Mouse (Mus musculus): ENCODE data around the gene Camp. TPM values are rescaled to one million over a fixed set of nuclear protein-coding genes. Genes with fewer than 3 reads are reported as not detected.

The Camp gene
- total and polyA plus RNA-seq, 3 experiments = 0.13 TPM; not detected in 2

GRCm38 (mm10) chr9:109850099-109850498, 682 bp upstream of the Camp start:
- Histone ChIP-seq H3K4me3 (ENCODE audit: control insufficient read depth in 1 of 2, insufficient read depth in 1 of 2, low read depth in 2 of 2, low read length in 2 of 2) (no peak overlapping the region), H3K79me2 (ENCODE audit: control insufficient read depth, insufficient read depth, low read length, poor library complexity) (no peaks in the 10 kb centered on the region), H3K4me1 (ENCODE audit: control insufficient read depth in 1 of 2, insufficient read depth in 2 of 2, low read length in 2 of 2) (no peaks in the 10 kb centered on the region), H3K9ac (ENCODE audit: control insufficient read depth, low read depth, low read length, poor library complexity, severe bottlenecking) (no peak overlapping the region), H3K9me3 (replicated peaks; ENCODE audit: insufficient read depth, low read length) (no peaks in the 10 kb centered on the region), H3K27ac (ENCODE audit: control insufficient read depth, low read depth, low read length) (no peak overlapping the region), H3K36me3 (ENCODE audit: control insufficient read depth in 1 of 2, insufficient read depth in 2 of 2, low read length in 2 of 2) (no peaks in the 10 kb centered on the region), H3K27me3 (ENCODE audit: control insufficient read depth in 1 of 2, insufficient read depth in 2 of 2, low read length in 2 of 2) (no peaks in the 10 kb centered on the region)
- TF ChIP-seq POLR2A (IDR thresholded peaks at IDR 0.05; ENCODE audit: control insufficient read depth in 1 of 2, insufficient read depth in 1 of 2, low read depth in 1 of 2, low read length in 2 of 2, poor library complexity in 1 of 2) (no peak), CTCF (IDR thresholded peaks at IDR 0.05 in 2 of 3, conservative IDR thresholded peaks at IDR 0.05 in 1 of 3; ENCODE audit: control insufficient read depth in 1 of 3, insufficient read depth in 1 of 3, low read depth in 2 of 3, low read length in 3 of 3, poor library complexity in 1 of 3, severe bottlenecking in 1 of 3) (no peak), MAX (IDR thresholded peaks at IDR 0.05; ENCODE audit: low read length) (no peak), MXI1 (IDR thresholded peaks at IDR 0.05; ENCODE audit: low read depth, low read length) (no peak), TAL1 (IDR thresholded peaks at IDR 0.05; ENCODE audit: low read length) (no peak), SMC3 (IDR thresholded peaks at IDR 0.05; ENCODE audit: low read depth, low read length) (no peak), BHLHE40 (IDR thresholded peaks at IDR 0.05; ENCODE audit: borderline replicate concordance, low read depth, low read length) (no peak), ZNF384 (IDR thresholded peaks at IDR 0.05; ENCODE audit: low read depth, low read length) (no peak), UBTF (IDR thresholded peaks at IDR 0.05; ENCODE audit: borderline replicate concordance, insufficient read depth, low read depth, low read length) (no peak)
- no peak for DNase-seq (ENCODE audit: low read depth, low spot score)

DNA sequence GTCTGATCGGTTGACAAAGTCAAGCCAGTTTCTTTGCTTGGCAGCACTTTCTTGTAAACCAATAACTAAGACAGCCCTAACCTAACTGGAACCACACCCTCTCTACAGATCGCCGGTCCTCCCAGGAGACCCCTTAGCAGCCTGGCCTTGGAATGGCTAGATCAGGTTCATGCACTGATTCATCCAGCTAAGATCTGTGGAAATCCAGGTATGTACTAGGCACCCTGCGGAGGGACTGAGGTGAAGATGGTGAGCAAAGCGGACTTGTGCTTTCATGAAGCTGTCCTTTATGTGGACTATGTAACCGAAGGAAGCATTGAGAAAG, 16.4 kb downstream of the Camp start:
- Histone ChIP-seq H3K4me3 (ENCODE audit: control insufficient read depth in 1 of 2, insufficient read depth in 1 of 2, low read depth in 2 of 2, low read length in 2 of 2) (peak overlapping the region; percentile 62 to 74), H3K9ac (ENCODE audit: control insufficient read depth, low read depth, low read length, poor library complexity, severe bottlenecking) (peak overlapping the region; percentile 85), H3K36me3 (ENCODE audit: control insufficient read depth in 1 of 2, insufficient read depth in 2 of 2, low read length in 2 of 2) (peaks cover 0 to 3% of the 10 kb centered on the region in 2 experiments; a peak in 2 of 4 replicates), H3K4me1 (ENCODE audit: control insufficient read depth in 1 of 2, insufficient read depth in 2 of 2, low read length in 2 of 2) (no peaks in the 10 kb centered on the region), H3K79me2 (ENCODE audit: control insufficient read depth, insufficient read depth, low read length, poor library complexity) (peaks cover 3% of the 10 kb centered on the region), H3K27me3 (ENCODE audit: control insufficient read depth in 1 of 2, insufficient read depth in 2 of 2, low read length in 2 of 2) (no peaks in the 10 kb centered on the region), H3K27ac (ENCODE audit: control insufficient read depth, low read depth, low read length) (peak overlapping the region; percentile 63), H3K9me3 (replicated peaks; ENCODE audit: insufficient read depth, low read length) (no peaks in the 10 kb centered on the region)
- DNase-seq (ENCODE audit: low read depth, low spot score) = no peak
- TF ChIP-seq KAT2A (conservative IDR thresholded peaks at IDR 0.05; ENCODE audit: low read depth, low read length) = no peak
- TF ChIP-seq USF1 (IDR thresholded peaks at IDR 0.05; ENCODE audit: low read depth, low read length) = no peak
- TF ChIP-seq UBTF (IDR thresholded peaks at IDR 0.05; ENCODE audit: borderline replicate concordance, insufficient read depth, low read depth, low read length) = no peak
- peak; percentile 69; the same call in 1 of the 2 replicates for TF ChIP-seq E2F4 (IDR thresholded peaks at IDR 0.05; ENCODE audit: borderline replicate concordance, low read depth, low read length)
- TF ChIP-seq ZMIZ1 (IDR thresholded peaks at IDR 0.05; ENCODE audit: low read depth, low read length) = no peak
- TF ChIP-seq MEF2A (IDR thresholded peaks at IDR 0.05; ENCODE audit: extremely low read depth, insufficient replicate concordance, low read depth, low read length, poor library complexity, severe bottlenecking) = no peak
- TF ChIP-seq MAZ (IDR thresholded peaks at IDR 0.05; ENCODE audit: low read depth, low read length) = no peak; the same call in 1 of the 2 replicates
- 0 out of 2 replicates have a peak, but pooled peaks have one; percentile 0 for TF ChIP-seq TCF12 (IDR thresholded peaks at IDR 0.05; ENCODE audit: low read depth, low read length)

All from MEL (cell line).